11 mouse cellular contexts compared by ENCODE assay signal in genomic region chr13:53592755-53593154, GRCm38 (mm10).
DNase-seq lines count a peak whose midpoint lies in the region; ATAC-seq and TF ChIP-seq lines count a peak whose summit lies in the region.
"Had no signal": no experiment of that assay in that cellular context is flagged by ENCODE, and none has a peak within 500 bp of the region (broad histone marks: within the 10 kb centered on the region; RNA-seq: fewer than 3 reads in every experiment).

No protein-coding gene starts in this region.

- WGBS in liver, postnatal 0 days (ENCODE audit: insufficient replicate concordance): 17% methylated on average over 5 of the region's 5 CpGs
- WGBS in liver, embryonic 12.5 days (ENCODE audit: insufficient replicate concordance): 9% methylated on average over 5 of the region's 5 CpGs

- in situ Hi-C loops in ES-E14 (cut with MboI; ENCODE audit: low sequenced_read_pairs in 2 of 2, unreplicated experiment in 2 of 2): no loop called here

- no peak for TF ChIP-seq POLR2A in cortical plate, adult 2 months (IDR thresholded peaks at IDR 0.05; ENCODE audit: extremely low read depth, insufficient read depth, low read length)

- no peaks in the 10 kb centered on the region for H3K36me3 ChIP-seq in liver, postnatal 0 days (replicated peaks; ENCODE audit: insufficient read depth, low read length)
- no peaks in the 10 kb centered on the region for H3K36me3 ChIP-seq in liver, embryonic 12.5 days
- no peaks in the 10 kb centered on the region for H3K36me3 ChIP-seq in ES-E14 (ENCODE audit: control insufficient read depth, insufficient read depth, low read length, poor library complexity, severe bottlenecking)
- H3K36me3 ChIP-seq: heart, embryonic 13.5 days; liver, embryonic 13.5 days had no signal

- DNase-seq in heart, postnatal 10 days: peak; percentile 4 to 21
- DNase-seq in heart, adult 8-10 months (ENCODE audit: low spot score): no peak
- no peak for DNase-seq in liver, postnatal 0 days
- DNase-seq in ES-E14 (ENCODE audit: low read depth, low spot score): peak; percentile 46
- DNase-seq in gastrocnemius, adult 18-20 months (ENCODE audit: low spot score): no peak
- DNase-seq: liver, embryonic 13.5 days; right cerebral cortex, postnatal 4 days had no signal

- no peak for TF ChIP-seq EP300 in liver, postnatal 0 days (IDR thresholded peaks at IDR 0.05; ENCODE audit: low read depth)

- no peaks in the 10 kb centered on the region for H3K27me3 ChIP-seq in liver, postnatal 0 days (ENCODE audit: insufficient read depth, low read length)
- no peaks in the 10 kb centered on the region for H3K27me3 ChIP-seq in liver, embryonic 12.5 days (replicated peaks)
- H3K27me3 ChIP-seq: heart, embryonic 13.5 days; liver, embryonic 13.5 days had no signal

- H3K4me1 ChIP-seq in liver, postnatal 0 days (ENCODE audit: insufficient read depth): no peaks in the 10 kb centered on the region
- no peaks in the 10 kb centered on the region for H3K4me1 ChIP-seq in liver, embryonic 12.5 days
- no peaks in the 10 kb centered on the region for H3K4me1 ChIP-seq in ES-E14 (ENCODE audit: control insufficient read depth in 2 of 2, insufficient read depth in 2 of 2, low read length in 2 of 2, poor library complexity in 1 of 2)
- H3K4me1 ChIP-seq in cortical plate, adult 2 months (ENCODE audit: control insufficient read depth, insufficient read depth, low read length): no peaks in the 10 kb centered on the region
- H3K4me1 ChIP-seq: liver, embryonic 13.5 days had no signal

- no peaks in the 10 kb centered on the region for H3K9me3 ChIP-seq in liver, postnatal 0 days (ENCODE audit: low read length)
- no peaks in the 10 kb centered on the region for H3K9me3 ChIP-seq in liver, embryonic 12.5 days (replicated peaks)
- no peaks in the 10 kb centered on the region for H3K9me3 ChIP-seq in ES-E14 (ENCODE audit: control insufficient read depth, insufficient read depth, low read depth, low read length)
- H3K9me3 ChIP-seq: heart, embryonic 13.5 days; liver, embryonic 13.5 days had no signal

- intact Hi-C loops in heart, postnatal 10 days (cut with DNase I): loop anchor here (1.0 kb wide), 1 partner anchor 130 kb away; no protein-coding TSS in a partner anchor

- H3K27ac ChIP-seq in liver, postnatal 0 days (ENCODE audit: low read depth): no peak overlapping the region
- H3K27ac ChIP-seq in liver, embryonic 12.5 days: no peak overlapping the region
- H3K27ac ChIP-seq in ES-E14 (ENCODE audit: insufficient read depth, low read depth, low read length, poor library complexity, severe bottlenecking): no peak overlapping the region
- no peak overlapping the region for H3K27ac ChIP-seq in cortical plate, adult 2 months (ENCODE audit: insufficient read depth, low read length)
- H3K27ac ChIP-seq: heart, embryonic 13.5 days; liver, embryonic 13.5 days had no signal

- TF ChIP-seq CTCF in liver, postnatal 0 days (IDR thresholded peaks at IDR 0.05; ENCODE audit: low read depth): peak; percentile 45
- peak; percentile 54; the same call in 1 of the 2 replicates for TF ChIP-seq CTCF in cortical plate, adult 2 months (IDR thresholded peaks at IDR 0.05; ENCODE audit: extremely low read depth, insufficient read depth, low read length)

- no peak overlapping the region for H3K4me2 ChIP-seq in liver, postnatal 0 days (ENCODE audit: low read depth, low read length)
- H3K4me2 ChIP-seq in liver, embryonic 12.5 days: no peak overlapping the region
- H3K4me2 ChIP-seq: heart, embryonic 13.5 days; liver, embryonic 13.5 days had no signal

- no peak overlapping the region for H3K4me3 ChIP-seq in liver, postnatal 0 days (ENCODE audit: low read depth, low read length)
- H3K4me3 ChIP-seq in liver, embryonic 12.5 days: no peak overlapping the region
- H3K4me3 ChIP-seq in ES-E14 (ENCODE audit: insufficient read depth in 1 of 2, low read depth in 1 of 2, low read length in 2 of 2, poor library complexity in 1 of 2, severe bottlenecking in 1 of 2): no peak overlapping the region
- no peak overlapping the region for H3K4me3 ChIP-seq in cortical plate, adult 2 months (ENCODE audit: insufficient read depth, low read length)
- H3K4me3 ChIP-seq: heart, embryonic 13.5 days; liver, embryonic 13.5 days had no signal

- no peak for ATAC-seq in liver, postnatal 0 days
- ATAC-seq in liver, embryonic 12.5 days: no peak
- ATAC-seq in megakaryocyte progenitor cell, adult 5-6 weeks (replicated peaks; ENCODE audit: poor library complexity): no peak

- H3K9ac ChIP-seq in liver, postnatal 0 days (replicated peaks): no peak overlapping the region
- no peak overlapping the region for H3K9ac ChIP-seq in liver, embryonic 12.5 days
- no peak overlapping the region for H3K9ac ChIP-seq in ES-E14 (ENCODE audit: insufficient read depth, low read depth, low read length, poor library complexity, severe bottlenecking)
- H3K9ac ChIP-seq: heart, embryonic 13.5 days; liver, embryonic 13.5 days had no signal

TF ChIP-seq in ES-E14, 5 proteins besides CTCF, POLR2A, EP300 and RAD21:
- no peak for TF ChIP-seq CHD2 (IDR thresholded peaks at IDR 0.05; ENCODE audit: low read depth, low read length)
TF ChIP-seq in ES-E14: peak in this region for 0.

Comparison
In these comparisons a context has a peak if more than half of its experiments do, and no peak if none do; other contexts are left out.
1. DNase-seq: peak in heart, postnatal 10 days (2 of 2) and ES-E14 (single experiment); none in heart, adult 8-10 months (single experiment), liver, postnatal 0 days (single experiment) and gastrocnemius, adult 18-20 months (single experiment).